Mouse (Mus musculus): ENCODE data around the gene Lcn10. TPM values are rescaled to one million over a fixed set of nuclear protein-coding genes. Genes with fewer than 3 reads are reported as not detected.
"Not testable (repeated sequence)": the region's sequence is repeated elsewhere in the genome, so short reads cannot be mapped to it uniquely, and the experiment has no call there.

Gene Lcn10
- polyA plus RNA-seq, 1 experiment: not detected

DNA sequence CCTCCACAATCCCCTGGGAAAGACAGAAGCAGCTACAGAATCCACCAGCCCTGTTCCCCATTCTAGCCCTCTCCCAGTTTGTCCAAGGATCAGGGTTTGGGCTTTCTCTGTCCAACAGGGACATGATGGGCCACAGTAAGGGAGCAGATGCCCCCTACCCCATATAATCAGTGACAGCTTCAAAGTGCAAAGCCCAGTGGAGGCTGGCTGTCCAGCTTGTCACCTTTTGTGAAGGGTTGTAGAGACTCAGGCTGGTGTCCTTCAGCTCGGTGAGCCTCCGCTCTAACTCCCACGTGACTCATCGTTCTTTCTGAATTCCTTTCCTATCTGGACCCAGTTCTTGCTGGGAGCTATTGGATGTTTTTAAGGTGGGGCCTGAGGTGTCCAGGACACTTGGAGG, 21.2 kb downstream of the Lcn10 start:
- Histone ChIP-seq H3K36me3 (ENCODE audit: control insufficient read depth, insufficient read depth, low read length) (no peaks in the 10 kb centered on the region), H3K4me1 (ENCODE audit: control insufficient read depth, insufficient read depth, low read length) (no peaks in the 10 kb centered on the region), H3K27ac (ENCODE audit: insufficient read depth, low read depth, low read length) (no peak overlapping the region), H3K27me3 (replicated peaks; ENCODE audit: control insufficient read depth, insufficient read depth, low read length) (no peaks in the 10 kb centered on the region), H3K4me3 (ENCODE audit: insufficient read depth, low read depth, low read length) (no peak overlapping the region)
- TF ChIP-seq CTCF (conservative IDR thresholded peaks at IDR 0.05; ENCODE audit: insufficient read depth, insufficient read length, low read depth, low read length): no peak
- no peak for TF ChIP-seq POLR2A (IDR thresholded peaks at IDR 0.05; ENCODE audit: low read depth, low read length)
- 67% methylated on average over 4 of the region's 4 CpGs for WGBS
- DNase-seq: no peak

- Histone ChIP-seq H3K4me3 (ENCODE audit: insufficient read depth, low read depth, low read length) (peak within 1 kb of the TSS; percentile 81), H3K27ac (ENCODE audit: insufficient read depth, low read depth, low read length) (no peak within 1 kb of the TSS), H3K4me1 (ENCODE audit: control insufficient read depth, insufficient read depth, low read length) (no peaks in the 10 kb centered on the region), H3K27me3 (replicated peaks; ENCODE audit: control insufficient read depth, insufficient read depth, low read length) (no peaks in the 10 kb centered on the region), H3K36me3 (ENCODE audit: control insufficient read depth, insufficient read depth, low read length) (no peaks in the 10 kb centered on the region)
- peak; percentile 73 for DNase-seq
- under 1% methylated on average over 78 of the region's 78 CpGs for WGBS
- TF ChIP-seq CTCF (conservative IDR thresholded peaks at IDR 0.05; ENCODE audit: insufficient read depth, insufficient read length, low read depth, low read length) (peak; percentile 65), POLR2A (IDR thresholded peaks at IDR 0.05; ENCODE audit: low read depth, low read length) (no peak)
Observed at GRCm38 (mm10) chr2:25706643-25707481, 24.3 kb downstream of the Lcn10 start, which contains the start of gene Bmyc. TSS of gene Bmyc (plus strand) at chr2:25706739.

GRCm38 (mm10) chr2:25708121-25708520, 25.6 kb downstream of the Lcn10 start:
- Histone ChIP-seq H3K36me3 (ENCODE audit: control insufficient read depth, insufficient read depth, low read length) (no peaks in the 10 kb centered on the region), H3K4me3 (ENCODE audit: insufficient read depth, low read depth, low read length) (no peak overlapping the region), H3K4me1 (ENCODE audit: control insufficient read depth, insufficient read depth, low read length) (no peaks in the 10 kb centered on the region), H3K27ac (ENCODE audit: insufficient read depth, low read depth, low read length) (no peak overlapping the region), H3K27me3 (replicated peaks; ENCODE audit: control insufficient read depth, insufficient read depth, low read length) (no peaks in the 10 kb centered on the region)
- WGBS: 85% methylated on average over 2 of the region's 2 CpGs
- DNase-seq: peak; percentile 35
- TF ChIP-seq CTCF (conservative IDR thresholded peaks at IDR 0.05; ENCODE audit: insufficient read depth, insufficient read length, low read depth, low read length): no peak; the same call in 1 of the 2 replicates

DNA sequence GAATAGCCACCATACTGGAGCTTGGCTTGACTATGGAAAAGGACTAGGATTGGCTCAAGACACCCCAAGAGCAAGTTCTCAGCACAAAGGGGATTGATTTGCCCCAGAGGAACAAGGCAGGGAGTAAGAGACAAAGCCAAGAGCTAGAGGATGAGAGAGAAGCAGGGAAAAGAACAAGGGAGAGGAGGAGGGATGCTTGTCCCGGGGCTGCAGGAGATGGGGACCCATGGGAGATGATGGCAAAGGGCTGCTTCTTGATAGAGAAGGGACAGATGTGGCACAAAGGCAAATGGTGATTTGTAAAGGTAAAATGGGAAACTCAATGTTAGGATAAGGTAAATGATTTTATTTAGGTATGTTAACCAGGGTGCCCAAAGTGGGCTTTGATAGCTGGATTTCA, 26.5 kb downstream of the Lcn10 start:
- 100% methylated on average over 1 of the region's 1 CpGs for WGBS
- not testable (repeated sequence) for DNase-seq; H3K36me3 ChIP-seq (ENCODE audit: control insufficient read depth, insufficient read depth, low read length); H3K4me3 ChIP-seq (ENCODE audit: insufficient read depth, low read depth, low read length); H3K4me1 ChIP-seq (ENCODE audit: control insufficient read depth, insufficient read depth, low read length); H3K27ac ChIP-seq (ENCODE audit: insufficient read depth, low read depth, low read length); H3K27me3 ChIP-seq (replicated peaks; ENCODE audit: control insufficient read depth, insufficient read depth, low read length)

DNA sequence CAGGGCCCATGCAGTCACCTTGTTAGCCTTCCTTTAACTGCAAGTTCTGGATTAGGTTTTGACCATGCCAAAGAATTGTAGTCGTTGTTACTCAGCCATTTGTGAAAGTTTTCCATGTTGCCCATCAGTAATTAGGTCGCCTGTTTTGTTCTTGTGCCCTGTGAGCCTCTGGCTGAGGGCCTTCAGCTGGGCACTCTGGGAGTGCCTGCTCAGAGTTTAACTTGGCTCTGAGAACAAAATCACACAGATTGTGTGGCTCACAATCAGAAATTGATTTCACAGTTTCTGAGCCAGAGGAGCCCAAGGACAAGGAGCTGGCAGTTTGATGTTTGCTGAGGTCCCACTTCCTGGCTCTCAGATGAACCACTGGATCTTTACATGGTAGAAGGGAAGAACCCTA, 27.3 kb downstream of the Lcn10 start:
- H3K27me3 ChIP-seq (replicated peaks; ENCODE audit: control insufficient read depth, insufficient read depth, low read length); H3K4me3 ChIP-seq (ENCODE audit: insufficient read depth, low read depth, low read length); H3K4me1 ChIP-seq (ENCODE audit: control insufficient read depth, insufficient read depth, low read length); DNase-seq; H3K36me3 ChIP-seq (ENCODE audit: control insufficient read depth, insufficient read depth, low read length); H3K27ac ChIP-seq (ENCODE audit: insufficient read depth, low read depth, low read length): not testable (repeated sequence)
- 63% methylated on average over 2 of the region's 2 CpGs for WGBS

DNA sequence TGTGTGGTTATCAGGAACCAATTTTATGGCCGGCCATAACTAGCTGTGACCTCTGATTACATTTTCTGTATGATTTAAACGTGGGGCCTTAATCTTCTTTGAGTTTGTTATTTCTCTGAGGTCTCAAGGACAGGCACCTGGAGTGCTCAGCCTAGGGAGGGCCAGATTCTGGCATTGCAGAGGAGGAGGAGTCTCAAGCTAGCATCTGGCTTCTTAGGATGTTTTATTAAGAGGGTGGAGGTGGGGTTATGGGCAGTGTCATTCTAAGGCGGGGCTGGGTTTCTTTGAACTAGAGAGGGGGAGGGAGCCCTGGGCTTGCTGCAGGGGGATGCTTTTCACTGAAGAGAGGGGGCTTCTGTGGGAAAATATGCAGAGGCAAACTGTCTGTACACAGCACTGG, 29.1 kb downstream of the Lcn10 start:
- H3K27me3 ChIP-seq (replicated peaks; ENCODE audit: control insufficient read depth, insufficient read depth, low read length); H3K4me1 ChIP-seq (ENCODE audit: control insufficient read depth, insufficient read depth, low read length); H3K4me3 ChIP-seq (ENCODE audit: insufficient read depth, low read depth, low read length); H3K36me3 ChIP-seq (ENCODE audit: control insufficient read depth, insufficient read depth, low read length); DNase-seq; H3K27ac ChIP-seq (ENCODE audit: insufficient read depth, low read depth, low read length): not testable (repeated sequence)
- WGBS: 26% methylated on average over 3 of the region's 3 CpGs

DNA sequence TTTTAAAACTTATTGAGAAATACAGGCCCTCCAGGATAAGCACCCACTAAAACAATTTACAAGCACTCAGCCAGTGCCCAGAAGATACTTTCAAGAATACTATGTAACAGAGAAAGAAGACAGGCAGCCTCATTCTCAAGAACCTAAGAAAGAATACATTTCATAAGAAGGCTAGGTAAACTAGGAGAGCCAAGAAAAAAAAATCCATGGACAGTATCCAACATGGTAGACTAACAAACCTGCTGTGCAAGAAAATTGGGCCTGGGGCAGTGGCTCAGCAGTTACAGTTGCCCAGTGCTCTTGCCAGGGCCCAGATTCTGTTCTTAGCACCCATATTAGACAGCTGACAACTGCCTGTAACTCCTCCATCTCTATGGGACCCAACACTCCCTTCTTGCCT, 34.7 kb downstream of the Lcn10 start:
- Histone ChIP-seq H3K4me3 (ENCODE audit: insufficient read depth, low read depth, low read length) (no peak overlapping the region), H3K27me3 (replicated peaks; ENCODE audit: control insufficient read depth, insufficient read depth, low read length) (no peaks in the 10 kb centered on the region), H3K4me1 (ENCODE audit: control insufficient read depth, insufficient read depth, low read length) (no peaks in the 10 kb centered on the region), H3K36me3 (ENCODE audit: control insufficient read depth, insufficient read depth, low read length) (no peaks in the 10 kb centered on the region), H3K27ac (ENCODE audit: insufficient read depth, low read depth, low read length) (no peak overlapping the region)
- TF ChIP-seq POLR2A (IDR thresholded peaks at IDR 0.05; ENCODE audit: low read depth, low read length) (no peak), CTCF (conservative IDR thresholded peaks at IDR 0.05; ENCODE audit: insufficient read depth, insufficient read length, low read depth, low read length) (no peak)
- no peak for DNase-seq

All from kidney, adult 2 months (tissue).